Comparison of ENCODE assay signal across 8 mouse cellular contexts in genomic region chr4:132545851-132546250, GRCm38 (mm10). TPM values are rescaled to one million over a fixed set of nuclear protein-coding genes. Genes with fewer than 3 reads are reported as not detected.
DNase-seq lines count a peak whose midpoint lies in the region; ATAC-seq lines count a peak whose summit lies in the region.

No protein-coding gene starts in this region.

- no peak overlapping the region for H3K27ac ChIP-seq in midbrain, embryonic 11.5 days (ENCODE audit: low read depth, low read length)
- H3K27ac ChIP-seq in midbrain, embryonic 15.5 days, result no peak overlapping the region

- ATAC-seq in midbrain, embryonic 11.5 days (ENCODE audit: low FRiP score), result no peak
- ATAC-seq in midbrain, embryonic 15.5 days (replicated peaks), result no peak
- peak; percentile 53 to 77; a peak in 3 of 4 replicates for ATAC-seq in hematopoietic stem cell, adult 5-6 weeks (replicated peaks in 1 of 2; ENCODE audit: insufficient read depth in 1 of 2, low FRiP score in 2 of 2, low TSS enrichment in 1 of 2, low read depth in 1 of 2, poor library complexity in 2 of 2, severe bottlenecking in 2 of 2)

- H3K4me2 ChIP-seq in midbrain, embryonic 11.5 days, result no peak overlapping the region
- no peak overlapping the region for H3K4me2 ChIP-seq in midbrain, embryonic 15.5 days

- H3K36me3 ChIP-seq in midbrain, embryonic 11.5 days (ENCODE audit: control insufficient read depth, insufficient read depth, low read length), result peaks cover 22% of the 10 kb centered on the region
- H3K36me3 ChIP-seq in midbrain, embryonic 15.5 days (replicated peaks), result peaks cover 60% of the 10 kb centered on the region; the same call in 1 of the 2 replicates

- no peaks in the 10 kb centered on the region for H3K4me1 ChIP-seq in midbrain, embryonic 11.5 days (ENCODE audit: control insufficient read depth, insufficient read depth, low read length)
- H3K4me1 ChIP-seq in midbrain, embryonic 15.5 days, result no peaks in the 10 kb centered on the region

- 54% methylated on average over 8 of the region's 8 CpGs for WGBS in midbrain, embryonic 11.5 days
- 42% methylated on average over 8 of the region's 8 CpGs for WGBS in midbrain, embryonic 15.5 days

- H3K9me3 ChIP-seq in midbrain, embryonic 11.5 days (ENCODE audit: control insufficient read depth, low read length), result no peaks in the 10 kb centered on the region
- no peaks in the 10 kb centered on the region for H3K9me3 ChIP-seq in midbrain, embryonic 15.5 days

- peak; percentile 94 for DNase-seq in midbrain, embryonic 11.5 days (ENCODE audit: low spot score, missing footprints)
- DNase-seq in adrenal gland, adult 2 months, result peak; percentile 70
- peak; percentile 56 for DNase-seq in embryo, embryonic 9.5 days (ENCODE audit: extremely low spot score)
- DNase-seq in left cerebral cortex, postnatal 25 days (ENCODE audit: low spot score in 2 of 2), result peak; percentile 68 to 77
- DNase-seq in naive thymus-derived CD4-positive, alpha-beta T cell, adult 2 months (ENCODE audit: low read depth), result peak; percentile 78
- peak; percentile 66 for DNase-seq in thymus, postnatal 14 days

- no peak overlapping the region for H3K9ac ChIP-seq in midbrain, embryonic 11.5 days (ENCODE audit: low read length)
- H3K9ac ChIP-seq in midbrain, embryonic 15.5 days, result no peak overlapping the region

- intact Hi-C loops in left cerebral cortex, postnatal 25 days (cut with DNase I), result loop anchor here (1.0 to 2.0 kb wide), 2 partner anchors 91 to 131 kb away; no protein-coding TSS in a partner anchor

- H3K27me3 ChIP-seq in midbrain, embryonic 11.5 days (ENCODE audit: control insufficient read depth, insufficient read depth, low read length), result no peaks in the 10 kb centered on the region
- no peaks in the 10 kb centered on the region for H3K27me3 ChIP-seq in midbrain, embryonic 15.5 days (replicated peaks)

- H3K4me3 ChIP-seq in midbrain, embryonic 11.5 days (ENCODE audit: low read depth, low read length), result no peak overlapping the region
- H3K4me3 ChIP-seq in midbrain, embryonic 15.5 days, result no peak overlapping the region

RNA-seq across cellular contexts. Expression of gene Dnajc8, which starts 10.5 kb away (rescaled TPM):
- 228 and 245 TPM in 2 replicates for polyA plus RNA-seq in midbrain, embryonic 11.5 days (2014; fragmentation: Nextera tagmentation; extraction: Ambion mirVana)
- 130 and 131 TPM in 2 replicates for polyA plus RNA-seq in midbrain, embryonic 15.5 days (2015; fragmentation: Nextera tagmentation; extraction: Ambion mirVana)
- total RNA-seq in adrenal gland, adult 2 months (2021), result 100 to 1,000 TPM in 1 of 2 experiments, 10 to 100 TPM in 1; 93.2 to 112 TPM
- 8.5 and 11.2 TPM in 2 replicates for polyA plus RNA-seq in adrenal gland, adult 2 months (2012; rRNA removed)
- total RNA-seq in hematopoietic stem cell, adult 5-6 weeks (2017), result 354 and 422 TPM in 2 replicates
- total RNA-seq in left cerebral cortex, postnatal 25 days (2021), result 10 to 100 TPM; 83.9 to 93.1 TPM

RNA-seq across cellular contexts. Expression of gene Atpif1, which starts 12.4 kb away (rescaled TPM):
- 1,016 and 1,079 TPM in 2 replicates for polyA plus RNA-seq in midbrain, embryonic 11.5 days (2014; fragmentation: Nextera tagmentation; extraction: Ambion mirVana)
- 1,207 and 1,280 TPM in 2 replicates for polyA plus RNA-seq in midbrain, embryonic 15.5 days (2015; fragmentation: Nextera tagmentation; extraction: Ambion mirVana)
- 100 to 1,000 TPM; 369 to 456 TPM for total RNA-seq in adrenal gland, adult 2 months (2021)
- 31.5 and 38.6 TPM in 2 replicates for polyA plus RNA-seq in adrenal gland, adult 2 months (2012; rRNA removed)
- 937 and 1,217 TPM in 2 replicates for total RNA-seq in hematopoietic stem cell, adult 5-6 weeks (2017)
- total RNA-seq in left cerebral cortex, postnatal 25 days (2021), result 100 to 1,000 TPM; 490 to 544 TPM

RNA-seq across cellular contexts. Expression of gene Ptafr, which starts 18.0 kb away (rescaled TPM):
- 0.31 and 0.63 TPM in 2 replicates for polyA plus RNA-seq in midbrain, embryonic 11.5 days (2014; fragmentation: Nextera tagmentation; extraction: Ambion mirVana)
- polyA plus RNA-seq in midbrain, embryonic 15.5 days (2015; fragmentation: Nextera tagmentation; extraction: Ambion mirVana), result 0.67 and 1.0 TPM in 2 replicates
- 1 to 10 TPM in 1 of 2 experiments, under 1 TPM in 1; 0.98 to 3.2 TPM for total RNA-seq in adrenal gland, adult 2 months (2021)
- polyA plus RNA-seq in adrenal gland, adult 2 months (2012; rRNA removed), result 1.6 and 2.2 TPM in 2 replicates
- 7.7 and 16.6 TPM in 2 replicates for total RNA-seq in hematopoietic stem cell, adult 5-6 weeks (2017)
- total RNA-seq in left cerebral cortex, postnatal 25 days (2021), result 1 to 10 TPM; 1.6 to 1.7 TPM

RNA-seq across cellular contexts. Expression of gene Sesn2, which starts 35.5 kb away (rescaled TPM):
- polyA plus RNA-seq in midbrain, embryonic 11.5 days (2014; fragmentation: Nextera tagmentation; extraction: Ambion mirVana), result 4.9 and 5.1 TPM in 2 replicates
- polyA plus RNA-seq in midbrain, embryonic 15.5 days (2015; fragmentation: Nextera tagmentation; extraction: Ambion mirVana), result 8.1 and 9.7 TPM in 2 replicates
- total RNA-seq in adrenal gland, adult 2 months (2021), result 10 to 100 TPM; 15.6 to 32.1 TPM
- 16.3 and 20.1 TPM in 2 replicates for polyA plus RNA-seq in adrenal gland, adult 2 months (2012; rRNA removed)
- total RNA-seq in hematopoietic stem cell, adult 5-6 weeks (2017), result 3.9 and 4.0 TPM in 2 replicates
- total RNA-seq in left cerebral cortex, postnatal 25 days (2021), result 10 to 100 TPM in 1 of 2 experiments, 1 to 10 TPM in 1; 9.5 to 10.2 TPM

Comparison
In these comparisons a context has a peak if more than half of its experiments do, and no peak if none do; other contexts are left out.
1. ATAC-seq: peak in hematopoietic stem cell, adult 5-6 weeks (2 of 2); none in midbrain, embryonic 11.5 days (single experiment) and midbrain, embryonic 15.5 days (single experiment).
2. Peak in every context shown above with its lines, with median percentiles within 50 percentile points of each other: DNase-seq.